Mouse (Mus musculus) MEL (cell line): ENCODE measurements around the gene Cblc. TPM values are rescaled to one million over a fixed set of nuclear protein-coding genes. Genes with fewer than 3 reads are reported as not detected.

Experiments used
- DNase-seq: peaks from one replicate; pipeline ENCODE4 v3.0.0; 2011; ENCODE audit warnings: low read depth, low spot score
- H3K27ac ChIP-seq: 2 replicates; pipeline ENCODE4 v1.5.1; 2012; ENCODE audit warnings: low read depth, mild to moderate bottlenecking, control low read depth, low read length, moderate library complexity; ENCODE audit not compliant: control insufficient read depth
- H3K27me3 ChIP-seq, 2 experiments: fragments of 150-350 bp in 1 of 2; sonication (generic) in 1 of 2; 2 replicates each; pipeline ENCODE4 v1.6.1; 2012; ENCODE audit warnings: low read length in 2 of 2, mild to moderate bottlenecking in 2 of 2, improper control_type of control experiment in 1 of 2, moderate library complexity in 1 of 2; ENCODE audit not compliant: insufficient read depth in 2 of 2, control insufficient read depth in 1 of 2
- H3K36me3 ChIP-seq, 2 experiments: 2 replicates each; pipeline ENCODE4 v1.6.1; 2012 to 2014; ENCODE audit warnings: low read length in 2 of 2, improper control_type of control experiment in 1 of 2, inconsistent platforms in 1 of 2, mild to moderate bottlenecking in 1 of 2; ENCODE audit not compliant: insufficient read depth in 2 of 2, control insufficient read depth in 1 of 2
- H3K4me1 ChIP-seq, 2 experiments: fragments of 150-350 bp in 1 of 2; sonication (generic) in 1 of 2; 2 replicates each; pipeline ENCODE4 v1.6.1; 2012; ENCODE audit warnings: low read length in 2 of 2, improper control_type of control experiment in 1 of 2, mild to moderate bottlenecking in 1 of 2; ENCODE audit not compliant: insufficient read depth in 2 of 2, control insufficient read depth in 1 of 2
- H3K4me3 ChIP-seq, 2 experiments: fragments of 150-350 bp in 1 of 2; sonication (generic) in 1 of 2; 2 replicates each; pipeline ENCODE4 v1.5.1; 2012; ENCODE audit warnings: low read depth in 2 of 2, low read length in 2 of 2, mild to moderate bottlenecking in 2 of 2, moderate library complexity in 2 of 2, control low read depth in 1 of 2, improper control_type of control experiment in 1 of 2; ENCODE audit not compliant: control insufficient read depth in 1 of 2, insufficient read depth in 1 of 2
- H3K79me2 ChIP-seq: 2 replicates; pipeline ENCODE4 v1.6.1; 2012; ENCODE audit warnings: mild to moderate bottlenecking, low read length, moderate library complexity; ENCODE audit not compliant: control insufficient read depth, poor library complexity, insufficient read depth
- H3K9ac ChIP-seq: 2 replicates; pipeline ENCODE4 v1.6.1; 2012; ENCODE audit warnings: low read depth, mild to moderate bottlenecking, control low read depth, low read length, moderate library complexity; ENCODE audit not compliant: control insufficient read depth, poor library complexity, severe bottlenecking
- H3K9me3 ChIP-seq: fragments of 150-350 bp; sonication (generic); replicated peaks from 2 replicates; pipeline ENCODE4 v1.6.1; 2012; ENCODE audit warnings: mild to moderate bottlenecking, low read length, improper control_type of control experiment, moderate library complexity; ENCODE audit not compliant: insufficient read depth
- BHLHE40 ChIP-seq: IDR thresholded peaks from 2 replicates; pipeline ENCODE4 v1.6.1; 2012; ENCODE audit warnings: low read depth, mild to moderate bottlenecking, inconsistent platforms, low read length, improper control_type of control experiment, borderline replicate concordance
- CHD1 ChIP-seq: IDR thresholded peaks from 2 replicates; pipeline ENCODE4 v1.6.1; 2012; ENCODE audit warnings: low read depth, mild to moderate bottlenecking, inconsistent platforms, low read length, improper control_type of control experiment
- CHD2 ChIP-seq: IDR thresholded peaks from 2 replicates; pipeline ENCODE4 v1.6.1; 2011; ENCODE audit warnings: low read length, improper control_type of control experiment
- CTCF ChIP-seq, 3 experiments: IDR thresholded peaks in 2 of 3; conservative IDR thresholded peaks in 1 of 3; 2 replicates each; pipeline ENCODE4 v1.5.1; 2011 to 2012; ENCODE audit warnings: low read length in 3 of 3, low read depth in 2 of 3, mild to moderate bottlenecking in 2 of 3, improper control_type of control experiment in 1 of 3, inconsistent platforms in 1 of 3, mixed read lengths in 1 of 3, moderate library complexity in 1 of 3; ENCODE audit not compliant: control insufficient read depth in 1 of 3, insufficient read depth in 1 of 3, poor library complexity in 1 of 3, severe bottlenecking in 1 of 3
- E2F4 ChIP-seq: IDR thresholded peaks from 2 replicates; pipeline ENCODE4 v1.6.1; 2011; ENCODE audit warnings: low read depth, low read length, improper control_type of control experiment, borderline replicate concordance
- EP300 ChIP-seq, 2 experiments: IDR thresholded peaks; 2 replicates each; pipeline ENCODE4 v1.6.1; 2011; ENCODE audit warnings: improper control_type of control experiment in 2 of 2, low read length in 2 of 2, low read depth in 1 of 2, mild to moderate bottlenecking in 1 of 2
- ETS1 ChIP-seq: IDR thresholded peaks from 2 replicates; pipeline ENCODE4 v1.6.1; 2012; ENCODE audit warnings: low read depth, mild to moderate bottlenecking, inconsistent platforms, low read length, improper control_type of control experiment, moderate library complexity
- GABPA ChIP-seq: IDR thresholded peaks from 2 replicates; pipeline ENCODE4 v1.6.1; 2012; ENCODE audit warnings: low read depth, mild to moderate bottlenecking, inconsistent platforms, low read length, improper control_type of control experiment, moderate library complexity
- MAX ChIP-seq: IDR thresholded peaks from 2 replicates; pipeline ENCODE4 v1.6.1; 2011; ENCODE audit warnings: low read length, improper control_type of control experiment
- MAZ ChIP-seq: IDR thresholded peaks from 2 replicates; pipeline ENCODE4 v1.6.1; 2012; ENCODE audit warnings: low read depth, mild to moderate bottlenecking, inconsistent platforms, low read length, improper control_type of control experiment
- MXI1 ChIP-seq: IDR thresholded peaks from 2 replicates; pipeline ENCODE4 v1.6.1; 2011; ENCODE audit warnings: mild to moderate bottlenecking, low read depth, low read length, improper control_type of control experiment
- POLR2AphosphoS2 ChIP-seq: IDR thresholded peaks from 2 replicates; pipeline ENCODE4 v1.6.1; 2011; ENCODE audit warnings: low read length, improper control_type of control experiment
- SIN3A ChIP-seq: IDR thresholded peaks from 2 replicates; pipeline ENCODE4 v1.6.1; 2012; ENCODE audit warnings: low read length, improper control_type of control experiment, inconsistent platforms
- TBP ChIP-seq: IDR thresholded peaks from 2 replicates; pipeline ENCODE4 v1.8.0; 2011; ENCODE audit warnings: low read depth, low read length, improper control_type of control experiment
- TCF12 ChIP-seq: IDR thresholded peaks from 2 replicates; pipeline ENCODE4 v1.6.1; 2014; ENCODE audit warnings: low read depth, mild to moderate bottlenecking, inconsistent platforms, low read length, improper control_type of control experiment, moderate library complexity
- UBTF ChIP-seq: IDR thresholded peaks from 2 replicates; pipeline ENCODE4 v1.6.1; 2012; ENCODE audit warnings: low read depth, mild to moderate bottlenecking, inconsistent platforms, low read length, improper control_type of control experiment, moderate library complexity, borderline replicate concordance; ENCODE audit not compliant: insufficient read depth
- USF1 ChIP-seq: IDR thresholded peaks from 2 replicates; pipeline ENCODE4 v1.6.1; 2014; ENCODE audit warnings: low read depth, mild to moderate bottlenecking, inconsistent platforms, low read length, improper control_type of control experiment, moderate library complexity
- USF2 ChIP-seq, 2 experiments: IDR thresholded peaks; 2 replicates each; pipeline ENCODE4 v1.6.1; 2011 to 2012; ENCODE audit warnings: improper control_type of control experiment in 2 of 2, low read length in 2 of 2, borderline replicate concordance in 1 of 2, inconsistent platforms in 1 of 2, low read depth in 1 of 2, mild to moderate bottlenecking in 1 of 2; ENCODE audit not compliant: insufficient read depth in 1 of 2
- ZC3H11A ChIP-seq: IDR thresholded peaks from 2 replicates; pipeline ENCODE4 v1.6.1; 2012; ENCODE audit warnings: low read depth, mild to moderate bottlenecking, inconsistent platforms, low read length, improper control_type of control experiment
- polyA plus RNA-seq, 2 experiments: library from polyadenylated mRNA; stranded (reverse) in 1 of 2; unstranded in 1 of 2; fragments of >175 nt in 1 of 2; fragments of >200 nt in 1 of 2; gene quantifications; 2 replicates each; pipeline versions ENCODE4 v1.2.1 to v1.2.4; 2012; ENCODE audit warnings: low replicate concordance in 2 of 2, low read depth in 1 of 2; ENCODE audit not compliant: insufficient read length in 2 of 2, insufficient read depth in 1 of 2, missing spikeins in 1 of 2
- total RNA-seq: library from RNA; depleted of rRNA; stranded (reverse); fragments of 300-350 nt; gene quantifications from 2 replicates; pipeline ENCODE4 v1.2.3, GENCODE M21; 2012

Gene Cblc
- total and polyA plus RNA-seq, 3 experiments: not detected

DNA sequence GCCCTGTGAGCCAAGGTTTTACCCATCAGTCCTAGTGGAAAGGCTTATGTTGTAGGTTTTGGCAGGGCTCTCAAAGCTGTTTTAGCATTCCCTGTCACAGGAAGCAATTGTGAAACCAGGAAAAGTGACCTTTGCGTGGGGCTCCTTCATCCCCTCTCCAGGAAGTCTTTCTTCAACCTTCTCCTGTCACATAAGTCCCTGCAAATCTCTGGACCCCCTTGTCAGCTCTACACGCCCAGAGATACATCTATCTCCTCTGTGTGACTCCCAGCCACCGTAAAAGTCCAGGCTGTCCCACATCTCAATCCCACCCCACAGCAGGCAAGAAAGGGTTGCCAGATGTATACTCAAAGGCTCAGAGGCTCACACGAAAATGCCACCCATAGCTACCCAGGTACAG lies 24.9 kb downstream of the Cblc start:
- DNase-seq: no peak
- no peaks in the 10 kb centered on the region for H3K36me3 ChIP-seq
- no peaks in the 10 kb centered on the region; a peak in 1 of 4 replicates for H3K27me3 ChIP-seq
- no peak overlapping the region for H3K4me3 ChIP-seq
- H3K9me3 ChIP-seq: no peaks in the 10 kb centered on the region
- no peaks in the 10 kb centered on the region for H3K79me2 ChIP-seq
- peaks cover 4 to 10% of the 10 kb centered on the region in 2 experiments; a peak in 3 of 4 replicates for H3K4me1 ChIP-seq
- no peak overlapping the region for H3K27ac ChIP-seq
- no peak overlapping the region for H3K9ac ChIP-seq
- no peak for TF ChIP-seq USF1
- no peak for TF ChIP-seq POLR2AphosphoS2
- no peak for TF ChIP-seq MAX
- no peak for TF ChIP-seq CHD1
- TF ChIP-seq BHLHE40: no peak
- no peak for TF ChIP-seq CTCF (IDR thresholded peaks at IDR 0.05 in 2 of 3, conservative IDR thresholded peaks at IDR 0.05 in 1 of 3; ENCODE audit: control insufficient read depth in 1 of 3, insufficient read depth in 1 of 3, low read depth in 2 of 3, low read length in 3 of 3, poor library complexity in 1 of 3, severe bottlenecking in 1 of 3)
- TF ChIP-seq E2F4: no peak
- TF ChIP-seq MAZ: no peak

DNA sequence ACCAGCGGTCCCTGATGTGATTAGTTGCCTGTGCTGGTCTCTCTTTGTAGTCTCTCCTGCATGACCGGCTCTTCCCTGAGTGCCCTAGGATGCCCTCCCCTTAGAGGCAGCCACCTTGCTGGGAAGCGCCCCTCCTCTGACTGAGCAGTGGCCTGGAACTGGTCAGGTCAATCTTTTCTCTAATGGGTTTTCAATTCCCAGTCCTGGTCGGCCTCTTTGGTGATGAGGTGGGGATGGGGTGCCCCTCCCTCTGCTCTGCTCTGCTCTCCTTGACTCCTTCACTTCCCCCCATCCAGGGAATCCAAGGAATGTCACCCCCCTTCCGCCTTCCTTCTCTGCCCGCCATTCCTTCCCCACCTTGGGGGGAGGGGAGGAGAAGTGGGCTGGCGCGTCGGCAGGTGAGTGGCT lies 25.6 kb downstream of the Cblc start, which contains the start of gene Bcam:
Gene Bcam (minus strand): TSS at position 33 of the 408 bp plus-strand sequence.
- Histone ChIP-seq H3K4me3 (peak within 1 kb of the TSS; percentile 52 to 84), H3K27me3 (no peaks in the 10 kb centered on the region; a peak in 1 of 4 replicates), H3K36me3 (no peaks in the 10 kb centered on the region), H3K9ac (peak within 1 kb of the TSS; percentile 68), H3K27ac (no peak within 1 kb of the TSS), H3K4me1 (peaks cover 4 to 10% of the 10 kb centered on the region in 2 experiments; a peak in 3 of 4 replicates), H3K9me3 (no peaks in the 10 kb centered on the region), H3K79me2 (no peaks in the 10 kb centered on the region)
- DNase-seq: no peak
- TF ChIP-seq USF2 (IDR thresholded peaks at IDR 0.05; ENCODE audit: borderline replicate concordance in 1 of 2, insufficient read depth in 1 of 2, low read depth in 1 of 2, low read length in 2 of 2) (no peak), TCF12 (no peak), GABPA (no peak), CHD2 (no peak), SIN3A (no peak), EP300 (IDR thresholded peaks at IDR 0.05; ENCODE audit: low read depth in 1 of 2, low read length in 2 of 2) (no peak), ZC3H11A (no peak), TBP (no peak), MXI1 (no peak), CTCF (IDR thresholded peaks at IDR 0.05 in 2 of 3, conservative IDR thresholded peaks at IDR 0.05 in 1 of 3; ENCODE audit: control insufficient read depth in 1 of 3, insufficient read depth in 1 of 3, low read depth in 2 of 3, low read length in 3 of 3, poor library complexity in 1 of 3, severe bottlenecking in 1 of 3) (no peak), UBTF (no peak), MAZ (no peak), POLR2AphosphoS2 (no peak), ETS1 (no peak)
